Mouse (Mus musculus) right cerebral cortex, postnatal 25 days (tissue): Measurements from ENCODE around the gene Nbea.
"Not testable (repeated sequence)": the region's sequence is repeated elsewhere in the genome, so short reads cannot be mapped to it uniquely, and the experiment has no call there.

Experiments used
- DNase-seq: peaks from one replicate; pipeline ENCODE4 v3.0.0; 2022

Gene Nbea

DNA sequence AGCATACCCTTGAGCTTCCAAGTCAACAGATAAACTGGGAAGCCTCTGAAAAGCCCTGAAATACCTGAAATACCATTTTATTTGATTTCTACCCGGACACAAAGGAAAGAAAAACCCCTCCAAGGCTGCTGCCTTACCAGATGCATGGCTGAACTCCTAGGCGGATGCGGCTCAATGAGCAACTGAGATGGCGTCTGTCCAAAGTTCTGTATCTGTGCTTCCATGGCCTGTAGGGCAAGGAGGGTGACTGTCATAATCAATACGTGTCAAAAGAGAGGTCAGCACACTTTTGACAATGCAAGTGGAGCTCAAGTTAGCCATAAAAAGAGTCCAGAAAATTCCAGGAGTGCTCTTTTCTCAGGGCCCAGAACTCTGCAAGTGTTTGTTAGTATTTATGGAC is 534.0 kb downstream of the Nbea start:
- DNase-seq, result no peak

DNA sequence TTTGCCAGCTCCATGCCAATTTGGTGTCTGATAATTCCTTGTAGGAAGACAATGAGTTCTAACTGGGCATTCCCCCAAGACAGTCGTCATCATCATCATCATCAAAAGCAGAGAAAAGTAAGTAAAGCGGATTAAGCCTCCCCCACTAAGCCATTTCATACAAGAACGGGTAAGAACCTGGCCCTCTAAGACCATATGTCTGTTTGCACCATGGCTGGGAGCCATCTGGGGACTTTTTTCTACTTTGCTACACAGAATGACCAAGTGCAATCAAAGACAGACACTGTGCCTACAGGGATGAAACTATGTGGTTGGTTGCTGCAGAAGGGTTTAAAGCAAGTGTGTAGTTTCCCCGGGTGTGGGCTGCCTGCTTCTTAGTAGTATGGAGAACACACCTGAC is 535.2 kb downstream of the Nbea start:
- DNase-seq, result no peak

DNA sequence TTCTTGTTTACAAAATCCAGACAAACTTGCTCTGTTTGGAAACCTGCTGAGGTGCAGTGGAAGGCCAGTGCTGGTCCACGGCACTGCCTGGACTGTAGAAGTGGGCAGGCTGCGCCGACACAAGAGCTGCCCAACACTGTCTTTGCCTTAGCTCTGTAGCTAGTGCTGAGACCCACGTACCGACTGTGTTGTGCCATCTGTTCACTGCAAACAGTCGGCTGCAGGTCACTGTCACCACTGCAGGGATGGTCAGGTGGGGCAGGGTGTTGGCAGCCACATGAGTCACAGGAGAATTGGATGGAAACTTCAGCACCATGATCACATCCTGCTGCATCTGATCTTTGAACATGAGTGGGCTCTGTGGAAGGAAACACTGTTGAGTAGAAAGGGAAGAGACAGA is 536.3 kb downstream of the Nbea start:
- no peak for DNase-seq

DNA sequence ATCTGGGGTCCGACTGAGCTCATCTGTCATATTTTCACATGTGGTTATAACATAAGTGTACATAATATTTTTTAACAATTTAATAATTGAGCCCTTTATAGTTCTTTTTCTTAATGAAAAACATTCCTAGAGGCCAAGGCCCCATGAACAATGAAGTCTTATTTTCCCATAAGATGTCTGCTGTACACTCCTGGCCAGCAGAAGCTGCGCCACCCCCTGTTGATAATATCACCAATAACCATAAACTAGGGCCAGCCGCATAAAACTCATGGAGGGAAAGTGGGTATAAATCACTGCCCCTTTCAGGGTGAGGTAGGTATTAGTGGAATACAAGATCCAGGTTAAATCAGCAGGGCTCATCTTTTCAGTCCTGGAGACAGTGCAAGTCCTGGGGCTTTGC is 537.1 kb downstream of the Nbea start:
- DNase-seq, result no peak

DNA sequence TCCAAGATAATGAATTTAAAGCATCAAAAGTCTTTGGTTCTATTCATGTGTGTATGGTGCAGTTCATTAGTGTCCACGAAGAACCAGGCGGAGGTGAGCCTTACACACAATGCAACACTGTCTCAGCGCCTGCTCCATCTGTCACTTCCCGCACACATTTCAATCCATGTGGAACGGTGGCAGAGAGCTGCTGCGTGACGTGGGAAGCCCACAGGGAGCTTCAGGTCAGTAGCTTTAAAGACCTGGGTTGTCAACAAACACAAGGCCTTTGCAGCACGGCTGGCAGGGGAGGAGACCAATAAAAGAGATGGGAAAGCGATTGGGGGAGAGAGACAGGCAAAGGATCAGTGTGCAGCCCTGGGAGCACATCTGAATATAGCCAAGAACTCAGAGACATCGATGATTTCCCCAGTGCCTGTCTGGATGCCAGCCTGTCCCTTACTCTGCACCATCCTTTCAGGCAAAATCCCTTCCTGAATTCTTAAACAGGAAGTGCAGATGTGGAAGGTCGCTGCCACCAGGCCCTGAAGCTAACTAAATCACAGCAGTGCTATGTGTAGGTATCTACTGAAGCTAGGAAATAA is 539.4 kb downstream of the Nbea start:
- DNase-seq, result no peak

DNA sequence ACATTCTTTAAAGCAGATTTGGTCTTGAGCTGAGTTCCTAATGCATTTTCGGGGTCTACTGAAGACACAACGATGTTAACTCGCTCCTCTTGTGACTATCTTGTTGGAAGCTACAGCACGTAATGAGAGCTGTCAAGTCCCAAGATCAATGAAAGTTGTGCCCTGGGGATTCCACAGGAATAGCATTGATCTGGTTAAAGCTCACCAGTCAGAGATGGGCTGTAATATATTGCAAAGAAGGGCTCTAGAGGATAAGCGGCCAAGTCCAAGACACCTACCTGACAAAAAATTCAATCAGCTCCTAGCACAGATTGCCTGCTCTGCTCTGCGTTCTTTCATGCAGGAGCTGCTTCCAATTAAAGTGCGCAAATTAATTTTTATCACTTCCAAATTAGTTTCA is 545.8 kb downstream of the Nbea start:
- no peak for DNase-seq

DNA sequence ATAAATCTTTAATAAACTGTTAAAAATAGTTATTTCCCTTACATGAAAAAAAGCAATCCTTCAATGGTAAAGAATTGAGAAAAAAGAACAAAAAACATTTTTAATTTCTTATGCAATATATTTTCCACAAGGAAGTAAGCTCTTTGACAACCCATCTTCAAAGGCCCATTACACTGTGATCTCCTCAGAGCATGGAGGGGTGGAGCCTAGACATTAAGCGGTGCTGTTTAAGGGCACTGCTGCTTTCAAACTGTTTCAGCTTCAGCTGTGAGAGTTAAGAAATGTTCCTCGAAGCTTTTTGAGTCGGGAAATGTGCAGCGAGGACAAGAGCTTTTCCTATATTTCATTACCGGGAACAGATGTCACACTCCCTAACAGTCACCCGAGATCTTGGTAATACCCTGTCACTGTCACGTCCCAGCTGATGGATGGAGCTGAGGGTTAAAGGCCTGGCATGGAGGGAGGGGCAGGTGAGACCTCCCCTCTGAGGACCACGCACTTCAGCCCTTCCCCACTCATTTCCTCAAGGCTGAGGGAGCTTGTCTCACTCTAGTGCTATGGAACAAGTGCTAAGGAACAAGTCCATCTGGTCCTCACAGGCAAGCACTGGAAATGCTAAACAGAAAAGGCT is 547.8 kb downstream of the Nbea start:
- DNase-seq, result no peak

DNA sequence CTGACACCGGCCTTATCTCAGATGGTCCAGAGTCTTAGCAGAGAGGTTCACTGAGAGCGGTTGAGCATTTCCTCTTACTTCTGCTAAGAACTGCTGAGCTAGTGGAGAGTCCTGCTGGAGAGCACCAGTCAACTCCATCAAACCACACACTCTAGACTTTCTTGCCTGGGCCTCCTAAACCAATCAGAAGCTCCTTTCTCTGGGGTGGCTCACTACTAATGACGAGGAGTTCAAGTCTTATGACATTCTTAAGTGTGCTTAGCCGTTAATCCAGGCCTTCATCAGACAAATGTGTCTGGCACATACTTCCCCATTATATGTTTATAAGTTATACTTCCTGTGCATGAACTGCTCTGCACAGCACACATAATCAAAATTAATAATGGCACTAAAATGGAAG is 556.4 kb downstream of the Nbea start:
- no peak for DNase-seq

DNA sequence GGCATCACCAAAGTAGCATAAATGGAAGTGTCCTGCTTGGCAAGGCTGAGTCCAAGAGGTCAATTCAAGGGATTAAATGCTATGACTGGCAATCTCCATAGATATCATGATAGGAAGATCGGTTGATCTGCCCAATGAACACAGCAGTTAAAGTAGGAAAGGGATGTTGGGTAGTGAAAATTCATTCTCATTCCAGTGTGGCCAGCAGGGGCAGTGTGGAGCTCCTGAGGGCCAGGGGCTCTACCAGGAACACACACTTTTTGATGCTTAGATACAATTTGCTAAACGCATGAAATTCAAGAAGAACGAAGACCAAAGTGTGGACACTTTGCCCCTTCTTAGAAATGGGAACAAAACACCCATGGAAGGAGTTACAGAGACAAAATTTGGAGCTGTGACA is 561.5 kb downstream of the Nbea start:
- DNase-seq, result not testable (repeated sequence)

DNA sequence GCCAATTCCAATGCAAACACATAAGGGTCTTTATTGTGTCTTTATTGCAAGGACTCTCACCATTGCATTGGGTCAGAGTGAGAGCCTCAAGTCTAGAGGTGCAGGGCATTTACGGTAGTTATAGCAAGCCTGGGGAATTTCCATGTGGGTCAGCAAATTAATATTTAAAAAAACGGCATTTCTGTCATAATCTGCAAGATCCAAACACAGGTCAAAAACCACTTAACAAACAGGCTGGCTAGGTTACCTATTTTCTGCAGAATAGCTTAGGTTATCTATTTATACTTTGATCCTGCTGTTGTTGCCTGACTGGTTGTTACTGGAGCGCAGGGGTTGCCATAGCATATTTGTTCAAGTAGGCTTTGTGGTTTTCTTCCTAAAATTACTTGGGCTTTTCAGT is 565.1 kb downstream of the Nbea start:
- no peak for DNase-seq

DNA sequence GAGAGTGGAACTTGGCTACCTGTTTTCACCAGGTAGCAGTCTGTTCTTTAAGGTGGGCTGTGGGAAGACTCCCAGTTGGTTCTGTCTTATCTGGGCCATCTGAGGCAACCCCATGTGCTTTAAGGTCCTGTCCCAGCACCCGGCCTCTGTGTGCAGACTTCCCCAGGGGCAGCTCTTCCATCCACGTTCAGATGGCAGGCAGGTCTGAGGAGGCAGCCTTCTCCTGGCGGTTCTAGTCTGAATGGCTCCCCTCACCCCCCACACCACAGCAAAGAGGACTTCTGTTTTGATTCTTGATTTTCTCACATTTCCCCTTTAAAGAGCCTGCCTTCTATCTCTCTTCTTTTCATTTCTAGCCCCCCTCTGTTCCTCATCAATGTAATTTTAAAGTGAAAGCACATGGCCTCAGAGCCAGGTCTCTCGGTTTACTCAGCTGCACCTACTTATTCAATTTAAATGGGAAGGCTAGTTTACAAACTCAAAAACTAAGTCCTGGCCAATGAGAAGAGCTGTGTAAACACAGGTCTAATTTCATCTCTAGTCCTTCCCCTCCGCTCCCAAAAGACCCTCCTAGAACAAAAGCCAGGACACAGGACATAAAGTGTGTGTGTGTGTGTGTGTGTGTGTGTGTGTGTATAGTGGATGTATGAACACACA is 570.9 kb downstream of the Nbea start:
- no peak for DNase-seq

DNA sequence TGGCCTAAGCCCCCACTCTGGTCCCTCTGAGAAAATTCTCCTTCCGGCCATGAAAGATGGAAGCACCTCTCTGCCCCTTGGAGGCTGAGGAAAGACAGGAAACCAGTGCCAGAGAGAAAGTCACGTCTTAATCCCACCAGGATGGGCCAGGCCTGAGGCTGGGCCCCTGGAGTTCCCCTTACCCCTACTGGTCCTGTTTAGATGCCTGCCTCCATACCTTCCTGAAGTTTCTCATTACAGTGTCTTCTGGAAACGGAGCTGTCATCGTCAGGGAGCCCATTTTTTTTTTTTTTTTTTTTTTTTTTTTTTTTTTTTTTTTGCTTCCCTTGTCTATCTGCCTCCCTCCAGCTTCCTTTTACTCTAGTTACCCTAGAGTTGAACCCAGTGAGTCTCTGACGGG is 571.5 kb downstream of the Nbea start:
- DNase-seq, result no peak

DNA sequence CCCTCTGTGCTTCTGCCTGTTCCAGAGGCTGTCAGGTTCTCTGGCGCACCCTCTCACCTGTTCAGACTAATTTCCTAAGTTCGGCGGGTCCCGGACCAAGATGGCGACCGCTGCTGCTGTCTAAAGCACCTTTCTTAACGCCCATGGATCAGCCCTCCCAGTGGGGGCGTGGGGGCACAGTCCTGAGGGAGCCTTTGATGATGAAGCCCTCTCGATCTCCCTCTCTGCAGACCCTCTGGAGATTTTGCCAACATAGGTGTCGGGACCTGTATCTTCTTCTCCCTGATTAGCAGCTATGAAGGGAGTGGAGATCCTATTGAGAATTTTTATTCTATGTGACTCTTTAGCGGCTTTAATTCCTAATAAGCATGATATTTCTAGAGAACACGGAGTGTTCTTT is 573.3 kb downstream of the Nbea start:
- no peak for DNase-seq

DNA sequence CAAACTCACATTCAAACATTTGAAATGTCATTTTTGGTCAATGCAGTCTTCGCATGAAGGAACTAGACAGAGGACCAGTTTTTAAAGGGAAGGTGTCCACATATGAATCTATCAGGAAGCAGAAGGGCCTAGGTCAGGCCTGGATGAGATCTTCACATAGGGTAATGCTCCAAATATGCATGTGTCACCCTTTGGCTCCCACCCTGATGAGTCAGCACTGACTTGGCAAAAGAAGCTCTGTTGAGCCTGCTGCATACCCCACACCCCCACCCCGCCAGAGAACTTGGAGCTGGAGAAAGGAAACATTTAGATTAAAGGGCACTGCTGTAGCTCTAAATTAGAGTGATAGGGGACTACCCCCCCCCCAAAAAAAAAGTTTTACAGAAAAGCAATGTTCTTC is 583.2 kb downstream of the Nbea start:
- DNase-seq, result no peak

DNA sequence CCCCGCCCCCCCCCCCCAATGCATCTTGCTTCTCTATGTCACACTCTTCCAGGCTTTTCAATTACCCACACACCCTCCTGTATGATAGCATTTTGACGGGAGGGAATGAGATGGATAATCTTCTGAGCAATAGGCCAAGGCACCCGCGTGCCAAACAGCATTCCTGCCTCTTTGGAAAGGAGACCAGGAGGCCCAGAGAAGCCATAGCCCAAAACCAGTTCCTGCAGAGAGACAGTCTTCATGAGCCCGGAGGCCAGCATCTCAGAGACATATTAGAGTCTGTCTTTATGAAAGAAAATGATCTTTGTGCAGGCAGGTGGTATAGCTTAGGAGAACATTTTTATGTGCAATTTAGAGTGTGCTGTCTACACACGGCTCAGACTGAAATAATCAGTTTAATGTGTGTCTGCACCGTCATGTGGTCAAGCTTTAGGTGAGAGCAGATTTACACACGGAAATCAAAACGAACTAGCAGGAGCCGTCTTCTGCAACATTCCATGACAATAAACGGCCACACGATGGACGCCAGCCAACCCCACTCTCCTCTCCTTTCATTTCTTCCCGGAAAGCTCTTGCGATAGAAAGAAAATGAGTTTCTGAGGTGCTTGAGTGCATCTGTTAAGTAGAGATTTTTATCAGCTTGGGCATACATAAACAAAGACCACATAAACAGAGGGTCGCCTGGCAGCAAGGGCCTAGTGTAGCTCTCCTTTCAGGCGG is 584.0 kb downstream of the Nbea start:
- DNase-seq, result no peak

DNA sequence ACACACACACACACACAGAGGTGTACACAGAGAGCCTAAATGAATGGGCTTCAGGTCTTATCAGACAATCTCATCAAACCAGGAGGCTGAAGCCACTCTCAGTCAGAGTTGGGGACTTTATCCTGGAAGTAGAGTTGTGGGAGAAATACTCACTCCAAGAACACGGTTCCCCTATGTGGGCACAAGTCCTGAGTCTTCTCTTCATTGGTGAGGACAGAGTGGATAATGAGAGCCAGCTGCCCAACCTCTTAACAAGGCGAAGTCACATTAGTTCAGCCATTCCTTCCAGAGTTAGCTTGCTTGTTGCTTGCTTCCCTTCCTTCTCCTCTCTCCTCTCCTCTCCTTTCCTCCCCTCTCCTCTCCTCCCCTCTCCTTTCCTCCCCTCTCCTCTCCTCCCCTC is 584.8 kb downstream of the Nbea start:
- no peak for DNase-seq

DNA sequence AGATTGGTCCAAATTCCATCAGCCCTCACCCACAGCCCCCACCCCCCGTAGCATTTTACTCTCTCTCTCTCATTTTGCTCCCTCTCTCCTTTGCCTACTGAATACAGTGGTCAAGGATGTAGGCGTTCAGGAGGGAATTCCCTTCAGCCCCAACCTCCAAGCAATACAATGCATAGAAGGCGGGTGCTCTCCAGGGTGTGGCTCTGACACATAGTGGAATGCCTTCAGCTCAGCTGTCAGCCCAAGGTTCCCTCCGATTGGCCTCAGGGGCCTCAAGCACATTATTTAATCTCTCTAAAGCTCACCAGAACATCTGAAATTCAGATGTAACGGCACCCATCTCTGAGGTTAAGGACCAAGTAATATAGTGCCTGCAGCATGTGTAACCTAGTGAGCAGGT is 590.2 kb downstream of the Nbea start:
- DNase-seq, result no peak

DNA sequence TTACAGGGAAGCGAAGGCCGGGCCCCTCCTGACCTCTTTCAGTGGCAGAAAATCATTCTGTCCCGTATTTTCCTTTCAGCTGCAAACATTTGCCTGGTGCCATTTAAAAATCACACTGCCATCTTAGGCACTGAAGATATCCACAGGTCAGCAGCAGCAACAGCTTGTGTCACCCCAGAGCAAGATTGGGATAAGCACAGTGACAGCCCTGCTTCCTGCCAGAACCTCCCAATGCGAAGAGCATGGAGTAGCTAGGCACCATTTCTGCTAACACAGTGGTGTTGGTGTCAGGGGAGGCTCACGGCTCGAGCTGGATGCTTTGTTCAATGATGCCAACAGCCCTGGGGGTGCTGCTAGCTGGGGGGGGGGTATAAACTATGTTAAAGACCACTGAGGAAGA is 592.8 kb downstream of the Nbea start:
- DNase-seq, result no peak

DNA sequence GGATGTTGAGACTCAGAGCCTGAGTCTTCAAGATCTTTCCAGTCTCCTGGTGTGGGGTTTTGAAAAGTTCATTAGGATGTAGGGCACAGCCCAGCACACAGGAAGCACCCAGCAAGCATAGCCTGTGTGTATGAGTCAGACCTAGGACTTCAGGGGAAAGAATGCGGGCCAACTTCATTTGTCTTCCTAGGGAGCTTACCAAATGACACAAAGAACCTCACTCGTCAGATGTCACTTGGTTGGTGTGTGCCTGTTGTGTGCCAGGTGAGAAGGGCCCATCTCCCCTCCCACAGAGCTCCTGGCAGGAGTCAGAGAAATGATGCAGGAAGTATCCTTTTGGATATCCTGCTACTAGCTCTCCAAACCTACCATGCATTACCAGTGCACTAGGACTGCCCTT is 593.2 kb downstream of the Nbea start:
- DNase-seq, result no peak

DNA sequence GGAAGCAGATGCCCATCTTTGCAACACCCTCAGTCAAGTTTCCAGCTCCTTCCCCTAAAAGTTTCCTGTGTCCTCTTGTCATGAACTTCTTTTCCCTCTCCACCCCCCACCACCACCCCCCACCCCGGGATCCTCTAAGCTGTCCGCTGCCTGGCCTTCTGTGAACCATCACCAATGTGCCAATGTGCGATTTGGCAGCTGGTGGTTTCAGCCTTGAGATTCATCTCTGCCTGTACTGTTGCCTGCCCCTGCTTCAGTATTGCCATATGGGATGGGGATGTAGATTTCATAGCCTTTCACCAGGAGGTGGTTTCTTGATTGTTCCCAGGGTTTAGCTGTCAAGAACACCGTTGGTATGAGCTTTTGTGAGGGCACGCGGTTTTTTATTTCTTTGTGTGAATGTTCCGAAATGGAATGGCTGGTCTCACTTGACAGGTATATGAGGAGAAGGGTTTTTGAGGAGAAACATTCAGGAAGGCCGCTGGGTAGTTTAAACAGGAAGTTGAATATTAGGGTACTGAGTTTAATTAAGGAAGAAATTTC is 594.0 kb downstream of the Nbea start:
- DNase-seq, result no peak

DNA sequence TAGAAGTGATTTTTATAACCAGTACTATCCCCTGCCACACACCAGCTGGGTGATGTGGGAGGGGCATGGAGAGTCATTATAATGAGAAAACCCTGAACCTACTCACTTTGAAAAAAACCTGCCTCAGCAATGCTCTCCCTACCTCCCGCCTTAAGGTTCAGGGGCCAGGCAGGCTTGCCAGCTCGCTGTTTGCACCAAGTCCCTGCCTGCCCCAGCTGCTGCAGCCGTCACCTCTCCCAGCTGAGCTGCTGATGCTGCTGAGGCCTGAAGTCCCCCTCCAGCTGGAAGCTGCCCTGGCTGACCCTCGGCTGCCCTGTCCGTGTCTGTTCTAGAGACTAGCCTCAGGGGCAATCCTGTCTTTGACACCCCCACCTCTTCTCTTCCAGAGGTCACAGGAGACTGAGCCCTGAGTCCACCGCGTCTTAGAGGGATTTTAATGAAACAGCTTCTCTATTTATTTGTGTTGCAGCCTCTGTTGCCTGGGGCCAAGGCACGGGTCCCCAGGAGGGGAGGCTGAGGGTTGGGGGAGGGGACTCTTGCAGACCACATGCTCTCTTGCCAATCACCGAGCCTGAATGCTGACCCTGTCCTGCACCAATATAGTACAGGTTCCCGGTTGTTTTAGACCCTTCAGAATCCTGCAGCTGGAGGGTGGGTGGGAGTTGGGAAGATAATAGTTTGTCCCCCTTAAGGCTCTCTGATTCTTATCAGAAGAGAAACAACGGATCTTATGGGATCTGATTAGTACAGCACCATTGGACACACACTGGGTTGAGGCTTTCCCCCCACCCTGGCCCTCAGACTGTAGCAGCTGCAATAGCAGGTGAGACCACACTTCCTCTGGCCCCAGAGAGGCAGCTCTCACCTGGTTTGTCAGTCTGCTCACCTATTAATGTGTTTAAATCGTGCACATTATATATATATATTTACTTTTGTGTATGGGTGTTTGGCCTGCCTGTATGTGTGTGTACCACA is 595.2 kb downstream of the Nbea start:
- no peak for DNase-seq

DNA sequence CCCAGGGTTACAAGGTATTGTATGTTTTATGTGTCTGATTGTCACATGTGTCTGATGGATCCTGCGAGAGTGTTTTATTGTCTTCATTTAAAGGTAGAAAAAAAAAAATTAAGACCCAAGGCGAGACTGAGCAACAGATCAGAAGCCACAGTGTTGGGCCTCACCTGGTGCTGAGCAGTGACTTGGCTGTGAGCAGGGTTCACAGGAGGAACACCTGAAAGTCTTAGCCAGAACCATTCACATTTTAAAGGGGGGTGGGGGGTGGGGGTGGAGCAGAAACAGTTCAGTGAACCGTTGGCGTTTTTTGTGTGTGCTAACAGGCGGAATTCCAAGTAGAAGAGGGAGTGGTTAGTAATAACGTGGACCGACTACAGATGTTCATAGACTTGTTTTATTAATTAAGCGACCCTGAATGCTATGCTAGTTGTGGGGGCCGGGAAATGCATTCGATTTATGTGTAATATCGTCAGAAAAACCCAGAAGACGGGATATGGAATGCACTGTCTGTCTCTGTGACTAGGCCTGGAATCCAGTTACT is 596.0 kb downstream of the Nbea start:
- DNase-seq, result no peak
